Mouse (Mus musculus): Measurements from ENCODE around the gene Ccdc69. TPM values are rescaled to one million over a fixed set of nuclear protein-coding genes. Genes with fewer than 3 reads are reported as not detected.

Gene Ccdc69
- total and polyA plus RNA-seq, 2 experiments from 2014 or later: 0.52 to 2.2 TPM

DNA sequence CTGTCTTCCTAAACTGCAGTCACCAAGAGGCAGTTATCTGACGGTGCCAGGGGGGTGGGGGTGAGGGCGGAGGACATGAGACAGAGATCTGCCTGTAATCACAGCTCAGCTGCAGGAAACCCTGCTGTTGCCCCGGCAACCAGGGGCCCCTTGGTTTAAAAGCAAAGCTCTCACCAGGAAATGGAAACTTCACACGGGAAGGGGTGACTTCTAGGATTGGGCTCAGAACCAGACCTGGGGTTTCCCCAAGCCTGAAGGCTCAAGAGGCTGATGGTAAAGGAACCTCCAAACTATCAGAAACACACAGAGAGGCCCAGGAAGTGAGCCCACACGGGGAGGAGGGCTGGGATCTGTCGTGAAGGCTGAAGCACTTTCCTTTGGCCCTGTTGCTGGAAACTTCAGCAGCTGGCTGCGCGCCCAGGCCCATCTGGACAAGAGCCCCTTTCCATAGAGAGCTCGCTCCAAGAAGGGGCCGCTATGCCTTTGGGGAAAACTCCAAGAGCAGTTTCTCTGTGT, 54.8 kb downstream of the Ccdc69 start:
- peak; percentile 89 for DNase-seq (ENCODE audit: low spot score)
- no peak overlapping the region for H3K9ac ChIP-seq (replicated peaks; ENCODE audit: low read length, poor library complexity, severe bottlenecking)
- H3K4me3 ChIP-seq (ENCODE audit: low read depth, low read length): no peak overlapping the region
- 8% methylated on average over 10 of the region's 10 CpGs for WGBS
- H3K4me1 ChIP-seq (ENCODE audit: insufficient read depth, low read length): peaks cover 17% of the 10 kb centered on the region
- H3K4me2 ChIP-seq (ENCODE audit: low read depth, low read length, poor library complexity, severe bottlenecking): peak overlapping the region; percentile 20; the same call in 1 of the 2 replicates
- no peaks in the 10 kb centered on the region for H3K36me3 ChIP-seq (ENCODE audit: insufficient read depth, low read length)
- ATAC-seq (ENCODE audit: low FRiP score): peak; percentile 85
- TF ChIP-seq CTCF (IDR thresholded peaks at IDR 0.05): no peak
- H3K27ac ChIP-seq (ENCODE audit: low read depth, low read length): peak overlapping the region; percentile 81
- no peaks in the 10 kb centered on the region for H3K9me3 ChIP-seq (ENCODE audit: low read length)
- no peaks in the 10 kb centered on the region for H3K27me3 ChIP-seq (ENCODE audit: insufficient read depth, low read length)

DNA sequence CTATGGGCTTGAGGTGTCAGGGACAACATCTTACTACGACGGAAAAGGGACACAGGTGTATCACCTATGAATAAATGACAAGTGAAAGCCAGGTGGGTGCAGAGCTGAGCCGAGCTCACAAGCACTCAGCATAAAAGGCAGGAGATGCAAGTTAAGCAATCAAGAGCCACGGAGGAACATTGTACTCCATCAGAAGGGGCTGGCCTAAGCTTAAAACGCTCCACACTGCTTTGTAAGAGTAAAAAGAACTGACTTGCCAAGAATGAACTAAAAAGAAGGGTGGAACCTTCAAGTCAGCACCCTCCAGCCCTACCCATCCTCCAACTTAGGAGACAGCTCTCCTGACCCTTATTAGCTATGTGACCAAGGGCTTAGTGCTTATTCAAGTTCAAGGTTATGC, 55.4 kb downstream of the Ccdc69 start:
- Histone ChIP-seq H3K9ac (replicated peaks; ENCODE audit: low read length, poor library complexity, severe bottlenecking) (no peak overlapping the region), H3K9me3 (ENCODE audit: low read length) (no peaks in the 10 kb centered on the region), H3K4me2 (ENCODE audit: low read depth, low read length, poor library complexity, severe bottlenecking) (peak overlapping the region; percentile 1; the same call in 1 of the 2 replicates), H3K4me1 (ENCODE audit: insufficient read depth, low read length) (peaks cover 17% of the 10 kb centered on the region), H3K4me3 (ENCODE audit: low read depth, low read length) (no peak overlapping the region), H3K27me3 (ENCODE audit: insufficient read depth, low read length) (no peaks in the 10 kb centered on the region), H3K36me3 (ENCODE audit: insufficient read depth, low read length) (no peaks in the 10 kb centered on the region), H3K27ac (ENCODE audit: low read depth, low read length) (peak overlapping the region; percentile 81)
- ATAC-seq (ENCODE audit: low FRiP score): no peak
- WGBS: 53% methylated on average over 5 of the region's 5 CpGs
- no peak for TF ChIP-seq CTCF (IDR thresholded peaks at IDR 0.05)
- no peak for DNase-seq (ENCODE audit: low spot score)

DNA sequence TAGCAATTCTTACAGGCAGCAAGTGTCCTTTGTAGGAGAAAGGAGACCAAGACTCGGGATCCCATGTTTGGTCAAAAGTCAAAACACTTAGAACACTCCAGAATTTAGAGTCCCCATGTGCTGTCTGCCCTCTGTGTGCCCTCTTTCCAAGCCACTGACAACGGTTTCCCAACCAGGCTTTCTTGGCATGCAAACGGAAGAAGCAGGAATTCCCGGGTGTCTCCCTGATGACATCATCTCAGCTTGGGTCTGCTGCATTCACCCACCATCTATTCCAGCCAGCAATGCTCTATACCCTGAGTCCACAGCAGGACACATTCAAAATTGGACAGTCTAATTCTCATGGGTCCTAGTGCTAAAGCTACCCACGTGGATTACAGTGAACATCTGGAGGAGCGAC, 56.1 kb downstream of the Ccdc69 start:
- no peak overlapping the region for H3K4me3 ChIP-seq (ENCODE audit: low read depth, low read length)
- DNase-seq (ENCODE audit: low spot score): no peak
- H3K27me3 ChIP-seq (ENCODE audit: insufficient read depth, low read length): no peaks in the 10 kb centered on the region
- no peaks in the 10 kb centered on the region for H3K9me3 ChIP-seq (ENCODE audit: low read length)
- peak overlapping the region; percentile 81 for H3K27ac ChIP-seq (ENCODE audit: low read depth, low read length)
- no peak overlapping the region for H3K9ac ChIP-seq (replicated peaks; ENCODE audit: low read length, poor library complexity, severe bottlenecking)
- ATAC-seq (ENCODE audit: low FRiP score): no peak
- no peaks in the 10 kb centered on the region for H3K36me3 ChIP-seq (ENCODE audit: insufficient read depth, low read length)
- no peak for TF ChIP-seq CTCF (IDR thresholded peaks at IDR 0.05)
- peaks cover 17% of the 10 kb centered on the region for H3K4me1 ChIP-seq (ENCODE audit: insufficient read depth, low read length)
- H3K4me2 ChIP-seq (ENCODE audit: low read depth, low read length, poor library complexity, severe bottlenecking): no peak overlapping the region
- WGBS: 69% methylated on average over 6 of the region's 6 CpGs

DNA sequence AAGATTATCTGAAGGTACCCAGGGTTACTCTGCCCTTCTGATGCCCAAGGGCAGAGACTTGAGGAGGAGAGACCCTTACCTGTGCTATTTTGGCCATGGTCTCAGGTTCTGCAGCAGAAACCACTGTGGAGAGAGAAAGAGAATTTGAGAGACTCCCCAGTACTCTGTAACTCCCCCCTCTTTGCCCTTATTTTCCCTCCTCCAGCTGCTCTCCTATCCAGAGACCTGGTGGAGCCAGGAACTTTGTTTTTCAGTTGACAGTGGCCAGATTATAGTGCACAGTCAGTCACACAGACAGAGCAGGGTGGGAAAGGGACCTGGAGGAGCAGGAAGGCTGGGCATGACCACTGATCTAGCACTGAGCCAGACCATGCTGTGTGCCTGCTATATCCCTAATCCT, 56.5 kb downstream of the Ccdc69 start:
- H3K27me3 ChIP-seq (ENCODE audit: insufficient read depth, low read length): no peaks in the 10 kb centered on the region
- TF ChIP-seq CTCF (IDR thresholded peaks at IDR 0.05): no peak
- H3K27ac ChIP-seq (ENCODE audit: low read depth, low read length): peak overlapping the region; percentile 26; the same call in 1 of the 2 replicates
- no peaks in the 10 kb centered on the region for H3K9me3 ChIP-seq (ENCODE audit: low read length)
- no peaks in the 10 kb centered on the region for H3K36me3 ChIP-seq (ENCODE audit: insufficient read depth, low read length)
- ATAC-seq (ENCODE audit: low FRiP score): no peak
- no peak overlapping the region for H3K9ac ChIP-seq (replicated peaks; ENCODE audit: low read length, poor library complexity, severe bottlenecking)
- peaks cover 17% of the 10 kb centered on the region for H3K4me1 ChIP-seq (ENCODE audit: insufficient read depth, low read length)
- no peak overlapping the region for H3K4me3 ChIP-seq (ENCODE audit: low read depth, low read length)
- no peak overlapping the region for H3K4me2 ChIP-seq (ENCODE audit: low read depth, low read length, poor library complexity, severe bottlenecking)
- DNase-seq (ENCODE audit: low spot score): no peak

DNA sequence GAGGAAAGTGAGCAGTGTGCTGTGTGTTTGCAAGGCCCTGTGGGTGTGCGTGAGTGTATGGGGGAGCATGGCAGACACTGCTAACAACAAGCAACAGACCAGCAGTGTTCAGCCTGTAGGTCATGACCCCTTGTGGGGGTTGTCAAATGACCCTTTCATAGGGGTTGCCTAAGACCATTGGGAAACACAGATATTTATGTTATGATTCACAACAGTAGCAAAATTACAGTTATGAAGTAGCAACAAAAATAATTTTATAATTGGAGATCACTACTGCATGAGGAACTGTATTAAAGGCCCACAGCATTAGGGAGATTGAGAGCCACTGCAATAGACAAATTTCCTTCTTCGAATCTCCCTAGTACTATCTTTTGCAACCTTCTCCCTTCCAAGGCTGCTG, 58.2 kb downstream of the Ccdc69 start:
- no peak for DNase-seq (ENCODE audit: low spot score)
- H3K4me1 ChIP-seq (ENCODE audit: insufficient read depth, low read length): peaks cover 20% of the 10 kb centered on the region
- no peak overlapping the region for H3K27ac ChIP-seq (ENCODE audit: low read depth, low read length)
- H3K9me3 ChIP-seq (ENCODE audit: low read length): no peaks in the 10 kb centered on the region
- no peak for ATAC-seq (ENCODE audit: low FRiP score)
- no peak overlapping the region for H3K4me2 ChIP-seq (ENCODE audit: low read depth, low read length, poor library complexity, severe bottlenecking)
- no peaks in the 10 kb centered on the region for H3K36me3 ChIP-seq (ENCODE audit: insufficient read depth, low read length)
- H3K4me3 ChIP-seq (ENCODE audit: low read depth, low read length): no peak overlapping the region
- no peak overlapping the region for H3K9ac ChIP-seq (replicated peaks; ENCODE audit: low read length, poor library complexity, severe bottlenecking)
- TF ChIP-seq CTCF (IDR thresholded peaks at IDR 0.05): no peak
- WGBS: 94% methylated on average over 2 of the region's 2 CpGs
- no peaks in the 10 kb centered on the region for H3K27me3 ChIP-seq (ENCODE audit: insufficient read depth, low read length)

DNA sequence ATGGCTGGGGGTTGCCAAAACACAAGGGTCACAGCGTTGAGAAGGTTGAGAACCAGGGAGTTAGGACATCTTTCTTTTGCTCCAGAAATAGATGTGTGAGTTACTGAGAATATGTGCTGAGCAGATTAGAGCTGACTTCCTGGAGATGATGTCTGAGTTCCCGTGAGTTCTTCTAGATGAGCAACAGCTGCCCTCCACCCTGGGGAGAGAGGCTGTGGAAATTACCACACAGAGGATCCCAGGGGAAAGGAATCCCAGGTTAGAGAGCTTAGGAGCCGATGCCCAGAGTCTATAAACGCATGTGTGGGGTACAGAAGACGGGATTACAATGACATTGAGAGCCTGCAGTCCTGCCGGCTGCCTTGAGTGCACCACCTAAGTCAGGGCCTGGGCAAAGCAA, 59.9 kb downstream of the Ccdc69 start:
- 64% methylated on average over 6 of the region's 6 CpGs for WGBS
- H3K9me3 ChIP-seq (ENCODE audit: low read length): no peaks in the 10 kb centered on the region
- no peaks in the 10 kb centered on the region; the same call in 1 of the 2 replicates for H3K36me3 ChIP-seq (ENCODE audit: insufficient read depth, low read length)
- H3K4me3 ChIP-seq (ENCODE audit: low read depth, low read length): no peak overlapping the region
- H3K27me3 ChIP-seq (ENCODE audit: insufficient read depth, low read length): no peaks in the 10 kb centered on the region
- H3K4me1 ChIP-seq (ENCODE audit: insufficient read depth, low read length): peaks cover 8% of the 10 kb centered on the region; the same call in 1 of the 2 replicates
- no peak overlapping the region for H3K27ac ChIP-seq (ENCODE audit: low read depth, low read length)
- no peak overlapping the region for H3K4me2 ChIP-seq (ENCODE audit: low read depth, low read length, poor library complexity, severe bottlenecking)
- H3K9ac ChIP-seq (replicated peaks; ENCODE audit: low read length, poor library complexity, severe bottlenecking): no peak overlapping the region
- TF ChIP-seq CTCF (IDR thresholded peaks at IDR 0.05): no peak
- DNase-seq (ENCODE audit: low spot score) (no peak), ATAC-seq (ENCODE audit: low FRiP score) (no peak)

Data from midbrain, postnatal 0 days (tissue).